In the genomic region with DNA sequence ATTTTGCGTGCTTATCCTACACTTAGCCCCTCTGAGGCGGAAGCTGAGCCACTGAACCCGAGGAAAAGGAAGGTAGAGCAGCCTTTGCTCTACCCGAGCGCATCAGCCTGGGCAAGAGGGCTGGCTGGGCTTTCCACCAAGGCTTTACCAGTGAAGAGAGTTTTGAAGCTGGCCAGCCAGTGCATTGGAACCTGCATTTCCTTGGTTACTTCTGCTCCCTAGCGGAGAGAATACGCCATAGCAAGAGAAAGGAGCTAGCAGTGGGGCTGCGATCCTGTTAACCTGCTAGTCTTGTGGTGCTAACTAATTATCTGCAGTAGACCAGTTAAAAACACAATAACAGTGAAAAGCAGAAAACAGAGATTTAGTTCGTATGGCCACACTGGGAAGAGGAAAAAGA, we compare ENCODE assay signal across 9 mouse cellular contexts. TPM values are rescaled to one million over a fixed set of nuclear protein-coding genes. Genes with fewer than 3 reads are reported as not detected.
A peak's percentile ranks its signal among the peaks of the same experiment; 100 is the strongest.
DNase-seq lines count a peak whose midpoint lies in the region; ATAC-seq lines count a peak whose summit lies in the region.
"Had no signal": no experiment of that assay in that cellular context is flagged by ENCODE, and none has a peak within 500 bp of the region (broad histone marks: within the 10 kb centered on the region; RNA-seq: fewer than 3 reads in every experiment).

No protein-coding gene starts in this region.

- DNase-seq in frontal cortex, postnatal 25 days (ENCODE audit: low spot score in 2 of 2) = no peak
- DNase-seq in urinary bladder, postnatal 14 days (ENCODE audit: low spot score) = peak; percentile 20
- DNase-seq in urinary bladder, postnatal 10 days (ENCODE audit: low spot score) = no peak
- peak; percentile 24 for DNase-seq in embryonic facial prominence, embryonic 10.5 days (ENCODE audit: low spot score)
- peak; percentile 35 to 58 for DNase-seq in layer of hippocampus, adult 8-10 months (ENCODE audit: low spot score in 2 of 2)
- peak; percentile 46 for DNase-seq in retina, postnatal 7 days (ENCODE audit: low read depth, low spot score)
- no peak for DNase-seq in Muller cell, postnatal 12 days (ENCODE audit: inconsistent ontology term)

- peak; percentile 78 for ATAC-seq in frontal cortex, adult (ENCODE audit: low TSS enrichment)

- no peak overlapping the region for H3K4me3 ChIP-seq in embryonic facial prominence, embryonic 10.5 days
- H3K4me3 ChIP-seq: neural tube, embryonic 12.5 days had no signal

- no peaks in the 10 kb centered on the region for H3K4me1 ChIP-seq in embryonic facial prominence, embryonic 10.5 days
- H3K4me1 ChIP-seq: neural tube, embryonic 12.5 days had no signal

- no peaks in the 10 kb centered on the region for H3K9me3 ChIP-seq in embryonic facial prominence, embryonic 10.5 days
- H3K9me3 ChIP-seq: neural tube, embryonic 12.5 days had no signal

- H3K27ac ChIP-seq in embryonic facial prominence, embryonic 10.5 days (replicated peaks) = no peak overlapping the region
- H3K27ac ChIP-seq: neural tube, embryonic 12.5 days had no signal

- H3K36me3 ChIP-seq in embryonic facial prominence, embryonic 10.5 days (replicated peaks) = peaks cover 76% of the 10 kb centered on the region

- 75% methylated on average over 9 of the region's 9 CpGs for WGBS in embryonic facial prominence, embryonic 10.5 days

- H3K27me3 ChIP-seq in embryonic facial prominence, embryonic 10.5 days (replicated peaks; ENCODE audit: low read depth, poor library complexity, severe bottlenecking) = no peaks in the 10 kb centered on the region
- H3K27me3 ChIP-seq: neural tube, embryonic 12.5 days had no signal

RNA-seq across cellular contexts. Expression of gene Cflar, which starts 35.6 kb away (rescaled TPM):
- polyA plus RNA-seq in embryonic facial prominence, embryonic 10.5 days (2016; fragmentation: Nextera tagmentation; extraction: Ambion mirVana) = 27.3 and 29.7 TPM in 2 replicates
- total RNA-seq in layer of hippocampus, adult 8-10 months (2022) = 10 to 100 TPM; 41.2 to 48.5 (median 44.3) TPM

RNA-seq across cellular contexts. Expression of gene Casp8, which starts 48.3 kb away (rescaled TPM):
- 13.1 TPM in 2 replicates for polyA plus RNA-seq in embryonic facial prominence, embryonic 10.5 days (2016; fragmentation: Nextera tagmentation; extraction: Ambion mirVana)
- 1 to 10 TPM; 1.5 to 5.8 (median 4.7) TPM for total RNA-seq in layer of hippocampus, adult 8-10 months (2022)

RNA-seq across cellular contexts. Expression of gene Als2cr12, which starts 51.1 kb away (rescaled TPM):
- not detected in 2 replicates for polyA plus RNA-seq in embryonic facial prominence, embryonic 10.5 days (2016; fragmentation: Nextera tagmentation; extraction: Ambion mirVana)
- total RNA-seq in layer of hippocampus, adult 8-10 months (2022) = not detected
- polyA plus RNA-seq: neural tube, embryonic 12.5 days had no signal

Comparison
In these comparisons a context has a peak if more than half of its experiments do, and no peak if none do; other contexts are left out.
1. DNase-seq: peak in urinary bladder, postnatal 14 days (single experiment), embryonic facial prominence, embryonic 10.5 days (single experiment), layer of hippocampus, adult 8-10 months (2 of 2) and retina, postnatal 7 days (single experiment); none in frontal cortex, postnatal 25 days (0 of 2), urinary bladder, postnatal 10 days (single experiment) and Muller cell, postnatal 12 days (single experiment).